Mouse (Mus musculus): ENCODE data around the gene Asb8.

DNA sequence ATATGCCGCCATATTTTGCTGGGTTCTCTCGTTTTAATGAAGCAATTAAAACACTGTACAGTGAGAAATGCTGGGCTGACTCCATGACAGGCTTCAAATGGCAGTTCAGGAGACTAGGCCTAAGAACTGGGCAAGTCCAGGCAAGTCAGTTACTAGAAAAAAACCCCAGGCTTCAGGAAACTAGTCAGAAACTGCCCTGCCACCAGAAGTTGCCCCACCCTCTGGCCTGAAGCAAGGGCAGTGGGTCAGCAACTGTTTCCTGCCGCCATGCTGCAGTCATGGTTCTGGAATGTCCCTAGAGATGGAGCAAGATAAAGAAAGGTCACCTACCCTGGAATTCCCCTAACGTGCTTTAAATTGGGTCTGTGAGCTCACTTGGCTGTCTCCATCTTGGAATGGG, 9.5 kb downstream of the Asb8 start:
- TF ChIP-seq CTCF (IDR thresholded peaks at IDR 0.05; ENCODE audit: borderline replicate concordance, control insufficient read depth, extremely low read depth, insufficient read depth, low read length, poor library complexity) = no peak
- TF ChIP-seq POLR2A (IDR thresholded peaks at IDR 0.05; ENCODE audit: control insufficient read depth, extremely low read depth, insufficient read depth, low read length, poor library complexity) = no peak
